Mouse (Mus musculus): Measurements from ENCODE around the gene Cep135.

The Cep135 gene

GRCm38 (mm10) chr5:76618750-76619149, 30.3 kb downstream of the Cep135 start:
- no peak for TF ChIP-seq GATA4 (IDR thresholded peaks at IDR 0.05; ENCODE audit: insufficient replicate concordance, low read length)

- TF ChIP-seq GATA4 (IDR thresholded peaks at IDR 0.05; ENCODE audit: insufficient replicate concordance, low read length), result no peak
These were observed 35.3 kb downstream of the Cep135 start for GRCm38 (mm10) chr5:76623759-76624158.

- no peak for TF ChIP-seq GATA4 (IDR thresholded peaks at IDR 0.05; ENCODE audit: insufficient replicate concordance, low read length)
These were observed 39.3 kb downstream of the Cep135 start for GRCm38 (mm10) chr5:76627770-76628169.

- no peak for TF ChIP-seq GATA4 (IDR thresholded peaks at IDR 0.05; ENCODE audit: insufficient replicate concordance, low read length)
These were observed 45.5 kb downstream of the Cep135 start for GRCm38 (mm10) chr5:76634012-76634411.

GRCm38 (mm10) chr5:76635592-76635991, 47.1 kb downstream of the Cep135 start:
- no peak for TF ChIP-seq GATA4 (IDR thresholded peaks at IDR 0.05; ENCODE audit: insufficient replicate concordance, low read length)

- TF ChIP-seq GATA4 (IDR thresholded peaks at IDR 0.05; ENCODE audit: insufficient replicate concordance, low read length), result no peak
These were observed 53.6 kb downstream of the Cep135 start for GRCm38 (mm10) chr5:76642076-76642475.

- TF ChIP-seq GATA4 (IDR thresholded peaks at IDR 0.05; ENCODE audit: insufficient replicate concordance, low read length), result no peak
These were observed 55.7 kb downstream of the Cep135 start for GRCm38 (mm10) chr5:76644234-76644633.

- TF ChIP-seq GATA4 (IDR thresholded peaks at IDR 0.05; ENCODE audit: insufficient replicate concordance, low read length), result no peak
These were observed 56.8 kb downstream of the Cep135 start for GRCm38 (mm10) chr5:76645091-76645868.

GRCm38 (mm10) chr5:76649897-76650296, 61.4 kb downstream of the Cep135 start:
- TF ChIP-seq GATA4 (IDR thresholded peaks at IDR 0.05; ENCODE audit: insufficient replicate concordance, low read length), result no peak

GRCm38 (mm10) chr5:76651151-76651725, 62.7 kb downstream of the Cep135 start:
- no peak for TF ChIP-seq GATA4 (IDR thresholded peaks at IDR 0.05; ENCODE audit: insufficient replicate concordance, low read length)

- no peak for TF ChIP-seq GATA4 (IDR thresholded peaks at IDR 0.05; ENCODE audit: insufficient replicate concordance, low read length)
These were observed 67.7 kb downstream of the Cep135 start, which contains the start of gene C530008M17Rik for GRCm38 (mm10) chr5:76656212-76656611. Gene C530008M17Rik, plus strand, starts transcription at chr5:76656512.

GRCm38 (mm10) chr5:76657245-76658083, 69.0 kb downstream of the Cep135 start:
- TF ChIP-seq GATA4 (IDR thresholded peaks at IDR 0.05; ENCODE audit: insufficient replicate concordance, low read length), result no peak

- no peak for TF ChIP-seq GATA4 (IDR thresholded peaks at IDR 0.05; ENCODE audit: insufficient replicate concordance, low read length)
These were observed 69.8 kb downstream of the Cep135 start for GRCm38 (mm10) chr5:76658084-76658934.

GRCm38 (mm10) chr5:76659958-76660635, 71.6 kb downstream of the Cep135 start:
- TF ChIP-seq GATA4 (IDR thresholded peaks at IDR 0.05; ENCODE audit: insufficient replicate concordance, low read length), result no peak

Data from liver, adult (tissue).